Mouse (Mus musculus) ES-Bruce4 (cell line): ENCODE measurements around the gene Rps6ka5.

Source experiments
- CTCF ChIP-seq: IDR thresholded peaks from one replicate; pipeline ENCODE4 v1.8.1; 2011; ENCODE audit warnings: low read depth, low read length
- POLR2A ChIP-seq: IDR thresholded peaks from one replicate; pipeline ENCODE4 v1.8.1; 2011; ENCODE audit warnings: low read length; ENCODE audit not compliant: insufficient read depth

GRCm38 (mm10) chr12:100696621-100697020, 30.2 kb downstream of the Rps6ka5 start:
- TF ChIP-seq POLR2A, result no peak
- no peak for TF ChIP-seq CTCF
